Mouse (Mus musculus) left cerebral cortex, adult 8-10 months (tissue): ENCODE data around the gene Fbxl17. TPM values are rescaled to one million over a fixed set of nuclear protein-coding genes. Genes with fewer than 3 reads are reported as not detected.

ENCODE experiments used
- DNase-seq, 2 experiments: peaks; one replicate each; pipeline ENCODE4 v3.0.0; 2022; ENCODE audit warnings: low spot score in 2 of 2
- total RNA-seq, 4 experiments: library from RNA; stranded (reverse); gene quantifications; 2 replicates each; pipeline ENCODE4 v1.2.4; 2022

Gene Fbxl17
- total RNA-seq, 4 experiments from 2014 or later = 55.6 to 64.1 (median 60.9) TPM

DNA sequence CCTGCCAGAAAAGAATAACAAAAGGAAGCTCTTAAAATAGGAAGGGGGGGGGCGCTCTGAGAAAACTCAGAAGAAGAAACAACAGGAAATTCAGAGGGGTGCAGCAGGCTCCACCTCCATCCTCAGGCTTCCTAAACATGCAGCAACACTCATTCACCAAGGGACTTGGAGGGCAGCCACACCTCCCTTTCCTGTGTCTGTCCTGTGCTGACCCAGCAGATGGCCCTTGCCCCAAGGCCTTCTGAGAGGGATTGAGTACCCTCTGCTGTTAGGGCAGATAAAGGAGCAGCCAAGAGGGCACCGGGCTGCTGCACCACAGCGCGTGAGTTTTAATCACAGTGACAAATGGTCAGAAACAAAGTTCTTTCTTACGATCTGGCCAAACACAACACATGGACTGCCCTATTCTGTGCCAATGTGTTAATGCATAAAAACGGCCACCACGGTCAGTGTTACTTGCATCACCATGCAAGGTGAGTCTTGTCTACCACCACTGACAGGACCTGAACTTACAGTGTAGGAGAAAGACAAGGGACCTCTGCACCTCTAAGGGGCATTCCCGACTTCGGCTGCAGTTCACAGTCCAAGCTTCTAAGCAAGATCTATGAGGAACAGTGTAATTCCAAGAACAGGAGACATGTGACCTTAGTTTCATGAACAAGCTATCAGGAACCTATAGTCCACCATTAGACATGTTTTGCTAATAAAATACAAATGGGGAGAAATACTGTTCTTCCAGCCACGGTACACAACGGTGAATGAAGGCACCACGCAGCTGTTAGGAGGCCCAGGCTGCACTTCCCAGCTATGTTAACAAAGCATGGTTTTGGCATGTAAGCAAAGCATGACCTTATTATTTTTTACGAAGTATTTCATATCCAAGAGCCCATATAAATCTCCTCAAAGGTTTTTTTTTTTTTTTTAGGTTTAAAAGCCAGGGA is 96.8 kb downstream of the Fbxl17 start:
- no peak for DNase-seq

GRCm38 (mm10) chr17:63402170-63402569 is 97.6 kb downstream of the Fbxl17 start:
- no peak for DNase-seq

DNA sequence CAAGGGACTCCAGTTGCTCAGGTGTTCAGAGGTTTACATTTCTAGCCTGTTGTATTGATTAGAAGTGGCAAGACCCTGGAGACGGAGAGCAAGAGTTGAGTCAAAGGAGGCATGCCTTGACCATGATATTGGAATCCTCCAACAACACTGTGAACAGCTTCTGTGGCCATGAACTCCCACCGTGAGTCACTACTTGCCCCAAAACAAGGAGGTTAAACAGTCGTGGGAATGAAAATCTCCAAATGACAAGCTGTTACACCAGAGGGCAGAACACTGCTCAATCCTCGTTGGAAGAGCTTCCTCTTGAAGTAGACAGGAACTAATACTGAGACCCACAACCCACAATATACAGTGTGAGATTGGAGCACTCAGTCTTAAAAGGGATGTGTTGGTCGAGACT is 99.2 kb downstream of the Fbxl17 start:
- DNase-seq = no peak

DNA sequence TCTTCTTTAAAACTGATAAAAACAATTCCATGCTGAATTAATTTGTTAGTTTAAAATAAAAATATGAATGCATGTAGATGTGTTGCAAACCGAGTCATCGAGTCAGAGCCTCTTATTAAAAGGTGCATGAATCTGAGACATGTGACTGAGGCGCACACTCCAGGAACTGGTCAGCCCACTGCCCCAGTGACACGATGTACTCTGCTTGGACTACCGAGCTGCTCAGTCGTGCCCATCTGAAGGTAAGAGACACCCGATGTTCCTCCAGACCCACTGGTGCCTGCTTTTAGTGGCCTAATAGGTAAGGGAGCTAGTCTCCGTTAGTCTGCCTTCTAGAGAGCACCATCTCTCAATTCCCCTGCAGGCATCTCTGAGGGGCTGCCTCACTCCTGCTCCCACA is 100.0 kb downstream of the Fbxl17 start:
- no peak for DNase-seq

GRCm38 (mm10) chr17:63391506-63391905 is 108.3 kb downstream of the Fbxl17 start:
- DNase-seq = no peak

- no peak for DNase-seq
Observed at GRCm38 (mm10) chr17:63390951-63391350, 108.9 kb downstream of the Fbxl17 start.

DNA sequence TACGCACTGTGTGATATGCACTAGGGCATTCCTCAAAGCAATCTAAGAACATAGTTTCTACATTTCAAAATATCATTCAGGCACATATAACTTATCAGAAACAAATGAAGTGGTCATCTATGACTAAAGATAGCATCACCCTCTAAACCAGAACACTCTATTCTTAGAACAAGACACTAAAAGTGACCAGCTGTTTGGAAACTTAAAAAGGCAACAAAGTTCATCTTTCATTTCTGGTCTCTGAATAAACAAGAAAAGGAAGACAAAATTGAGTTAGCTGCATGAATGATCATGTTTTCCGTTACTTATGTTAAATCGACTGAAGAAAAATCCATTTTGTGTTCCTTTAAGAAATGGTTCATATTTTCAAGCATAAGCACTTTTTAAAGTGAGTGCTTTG is 128.8 kb downstream of the Fbxl17 start:
- DNase-seq = no peak

- DNase-seq = no peak
Observed at GRCm38 (mm10) chr17:63369631-63370310, 130.0 kb downstream of the Fbxl17 start.

- no peak for DNase-seq
Observed at GRCm38 (mm10) chr17:63367476-63367875, 132.3 kb downstream of the Fbxl17 start.

- no peak for DNase-seq
Observed at GRCm38 (mm10) chr17:63366045-63366444, 133.8 kb downstream of the Fbxl17 start.

- no peak for DNase-seq
Observed at GRCm38 (mm10) chr17:63364605-63365004, 135.2 kb downstream of the Fbxl17 start.

DNA sequence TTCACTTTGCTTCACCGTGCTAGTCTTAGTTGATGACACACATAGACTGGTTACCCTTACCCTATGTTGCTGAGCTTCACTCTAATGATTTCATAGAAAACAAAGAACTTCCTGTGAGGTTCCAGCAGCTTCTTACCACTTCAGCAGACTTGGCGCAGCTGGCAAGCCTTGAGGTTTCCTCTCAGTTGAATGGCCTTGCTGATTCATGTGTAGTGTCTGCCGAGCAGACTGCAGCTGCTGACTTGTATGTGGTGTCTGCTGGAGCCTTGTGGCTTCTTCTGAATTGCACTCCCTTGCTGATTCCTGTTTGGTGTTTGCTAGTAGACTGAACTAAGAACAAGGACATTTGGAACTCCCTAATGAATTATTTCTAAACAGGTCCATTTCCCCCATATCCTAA is 137.6 kb downstream of the Fbxl17 start:
- no peak for DNase-seq

DNA sequence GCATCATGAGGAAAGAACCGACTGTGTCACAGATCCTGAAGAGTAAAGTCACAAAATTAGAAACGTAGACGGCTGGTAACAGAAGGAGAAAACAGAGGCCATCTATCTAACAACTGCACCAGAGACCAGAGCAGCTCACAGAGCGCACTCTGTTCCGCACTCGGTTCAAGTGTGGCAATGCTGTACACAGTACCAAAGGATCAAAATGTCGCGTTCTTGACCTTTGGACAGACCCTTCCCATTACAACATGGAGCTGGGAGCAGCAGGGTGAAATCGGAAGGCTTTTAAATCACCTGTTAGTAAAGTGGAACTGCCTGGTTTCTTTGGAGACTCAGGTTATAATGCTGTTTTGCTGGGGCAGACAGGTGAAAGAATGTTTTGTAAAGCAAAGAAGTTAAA is 138.1 kb downstream of the Fbxl17 start:
- no peak for DNase-seq

DNA sequence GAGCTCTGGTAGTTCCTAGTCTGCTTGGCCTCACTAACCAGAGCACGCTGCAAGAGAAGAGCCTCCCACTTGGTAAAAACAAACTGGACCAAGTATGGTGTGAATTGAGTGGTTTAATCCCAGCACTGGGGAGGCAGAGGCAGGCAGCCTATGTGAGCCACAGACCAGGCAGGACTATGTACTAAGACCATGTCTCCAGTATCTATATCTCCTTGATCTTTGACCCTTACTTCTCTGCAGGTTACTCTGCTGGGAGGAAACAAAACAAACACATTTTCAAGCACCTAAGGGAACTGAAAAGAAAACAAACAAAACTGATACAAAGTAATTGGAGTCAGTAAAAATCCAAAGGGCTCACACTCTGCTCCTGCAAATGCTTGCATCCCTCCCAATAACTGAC is 141.0 kb downstream of the Fbxl17 start:
- no peak for DNase-seq

GRCm38 (mm10) chr17:63356202-63356601 is 143.6 kb downstream of the Fbxl17 start:
- no peak for DNase-seq

GRCm38 (mm10) chr17:63352634-63353195 is 147.1 kb downstream of the Fbxl17 start:
- DNase-seq = no peak

GRCm38 (mm10) chr17:63351682-63352081 is 148.1 kb downstream of the Fbxl17 start:
- DNase-seq = no peak

DNA sequence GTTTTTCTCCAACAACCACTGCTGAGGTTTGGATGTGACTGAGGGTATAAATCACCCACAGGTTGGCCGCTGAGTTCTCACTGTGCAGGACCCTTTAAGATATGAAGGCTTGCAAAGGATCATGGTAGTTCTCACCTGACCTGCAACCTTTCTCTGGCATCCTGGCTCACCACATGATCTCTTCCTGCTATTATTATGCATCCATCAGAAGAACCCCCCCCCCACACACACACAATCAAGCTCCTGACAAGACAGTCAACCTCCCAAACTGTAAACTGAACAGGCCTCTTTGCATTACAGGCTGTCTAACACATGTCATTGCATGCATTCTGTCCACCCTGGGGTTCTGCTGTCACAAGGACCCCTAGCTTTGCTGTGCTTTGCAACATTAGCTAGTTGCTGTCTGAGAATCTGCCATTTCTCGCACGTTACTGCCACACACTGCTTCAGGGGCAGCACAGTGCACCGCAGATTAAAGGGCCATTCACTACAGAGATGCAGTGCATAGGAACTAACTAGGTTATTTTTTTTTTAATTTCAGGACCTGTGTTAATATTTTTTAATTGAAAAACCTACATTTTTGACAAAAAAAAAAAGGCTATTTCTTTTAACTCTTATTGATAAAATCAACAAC is 148.8 kb downstream of the Fbxl17 start:
- no peak for DNase-seq

DNA sequence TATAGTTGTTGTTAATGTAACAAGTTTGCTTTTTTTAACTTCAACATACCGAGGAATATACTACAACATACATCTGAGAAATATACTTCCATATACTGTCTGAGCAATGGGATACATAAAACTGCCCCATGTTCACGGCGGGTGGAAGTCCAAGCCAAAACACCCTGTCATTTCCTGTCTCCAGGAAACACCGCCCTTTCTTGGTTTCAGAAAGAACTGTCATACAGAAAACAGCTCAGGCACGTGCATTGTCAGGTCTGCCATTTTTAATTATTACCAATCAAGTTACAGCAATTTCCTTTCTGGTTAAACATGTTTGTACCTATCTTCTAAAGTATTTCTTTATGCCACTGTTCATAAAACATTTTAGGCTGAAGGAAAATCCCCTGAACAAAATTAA is 155.7 kb downstream of the Fbxl17 start:
- no peak for DNase-seq

DNA sequence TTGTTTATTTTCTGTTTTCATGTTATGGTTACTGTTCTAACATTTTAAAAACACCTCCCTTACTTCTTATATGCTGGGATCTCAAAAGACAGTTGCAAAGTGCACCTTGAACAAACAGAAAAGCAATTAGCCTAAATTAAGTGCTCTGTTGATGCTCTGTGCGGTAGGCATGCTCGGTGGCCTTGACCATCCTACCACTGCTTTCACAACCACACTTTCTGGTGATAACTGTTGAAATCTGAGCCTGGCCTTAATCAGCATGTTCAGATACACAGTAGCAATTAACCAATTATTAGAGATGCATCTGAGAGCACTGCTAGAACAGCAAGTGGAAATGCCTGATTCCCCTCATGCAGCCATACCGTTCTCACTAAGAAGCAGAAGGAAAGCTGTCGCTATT is 156.7 kb downstream of the Fbxl17 start:
- DNase-seq = no peak

DNA sequence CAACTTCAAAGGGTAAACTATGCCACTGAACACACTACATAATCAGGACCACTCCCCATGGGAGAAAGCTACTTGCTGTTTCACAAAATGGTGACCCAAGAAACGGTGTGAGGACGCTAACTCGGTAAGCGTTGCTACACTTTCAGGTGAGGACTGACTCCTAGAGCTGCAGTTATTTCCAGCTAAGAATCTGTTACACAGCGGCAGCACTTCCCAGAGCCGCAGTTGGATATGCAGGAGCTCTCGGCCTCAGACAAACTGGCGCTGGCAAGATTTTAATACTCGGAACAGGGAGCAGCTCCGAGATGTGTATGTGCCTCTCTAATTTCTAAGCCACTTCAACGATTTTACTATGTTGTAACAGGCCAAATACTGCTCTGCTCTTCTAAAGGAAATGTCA is 157.4 kb downstream of the Fbxl17 start:
- DNase-seq = no peak

DNA sequence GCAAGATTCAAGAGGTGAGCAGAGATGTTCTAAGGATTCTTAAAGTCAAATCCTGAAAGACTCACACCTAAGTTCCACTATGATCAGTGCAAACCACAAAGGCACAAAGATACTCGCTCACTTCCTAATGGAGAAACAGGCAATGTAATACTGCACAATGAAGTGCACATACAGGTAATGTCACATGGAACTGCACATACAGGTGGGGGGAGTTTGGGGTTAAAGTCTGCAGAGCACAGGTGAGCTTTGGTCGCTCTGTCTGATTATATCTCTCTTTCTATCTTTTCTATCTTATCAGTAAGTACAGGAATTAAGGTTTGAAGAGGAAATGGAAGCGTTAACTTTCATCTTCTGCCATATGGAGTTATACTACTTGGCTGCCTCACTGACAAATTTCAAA is 158.6 kb downstream of the Fbxl17 start:
- DNase-seq = no peak
